Mouse (Mus musculus) G1E (cell line): ENCODE data around the gene Errfi1.

Experiments
- CTCF ChIP-seq: IDR thresholded peaks from 2 replicates; pipeline ENCODE4 v1.5.1; 2012; ENCODE audit warnings: low read depth, low read length, inconsistent platforms, mixed read lengths
- GATA1 ChIP-seq: IDR thresholded peaks from 2 replicates; pipeline ENCODE4 v1.6.1; 2012; ENCODE audit warnings: borderline replicate concordance, low read length, inconsistent platforms, mixed read lengths

DNA sequence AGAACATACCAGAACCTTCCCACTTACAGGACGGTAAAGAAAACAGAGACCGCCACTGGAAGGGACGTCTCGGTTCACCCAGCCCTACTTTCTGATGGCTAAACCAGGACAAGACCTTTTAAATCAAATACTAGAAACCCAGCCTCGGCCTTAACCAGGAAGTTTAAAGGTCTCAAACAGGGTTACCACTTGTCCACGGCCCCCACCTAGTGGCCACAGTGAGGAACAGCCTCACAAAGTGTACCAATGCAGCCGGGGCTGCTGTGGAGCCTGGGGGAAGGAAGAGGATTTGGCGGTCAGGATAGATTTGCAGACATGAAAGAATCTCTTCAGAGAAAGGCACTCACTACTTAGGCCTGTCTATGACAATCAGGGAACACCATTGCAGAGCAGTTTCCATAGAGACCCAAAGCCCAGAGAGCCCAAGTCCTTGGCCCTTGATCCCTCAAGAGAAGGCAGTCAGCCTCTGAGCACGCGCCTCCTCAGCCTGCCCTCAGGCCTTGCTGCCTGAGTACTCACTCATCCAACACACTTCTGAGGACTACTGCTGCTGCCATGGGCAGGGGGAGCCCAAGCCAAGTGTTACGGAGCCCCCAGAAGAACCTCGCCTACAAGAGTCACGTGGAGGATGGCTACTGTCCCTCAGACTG, 45.1 kb downstream of the Errfi1 start:
- TF ChIP-seq CTCF (peak; percentile 72; the same call in 1 of the 2 replicates), GATA1 (no peak)
